23 mouse cellular contexts compared by ENCODE assay signal in genomic region chr7:105574537-105574936, GRCm38 (mm10). TPM values are rescaled to one million over a fixed set of nuclear protein-coding genes. Genes with fewer than 3 reads are reported as not detected.
DNase-seq lines count a peak whose midpoint lies in the region; TF ChIP-seq lines count a peak whose summit lies in the region.
"Had no signal": no experiment of that assay in that cellular context is flagged by ENCODE, and none has a peak within 500 bp of the region (broad histone marks: within the 10 kb centered on the region; RNA-seq: fewer than 3 reads in every experiment).

No protein-coding gene starts in this region.

- peak overlapping the region; percentile 80 for H3K27ac ChIP-seq in layer of hippocampus, adult 2 months
- H3K27ac ChIP-seq in olfactory bulb, adult 2 months (ENCODE audit: insufficient read depth, low read depth, low read length): 0 out of 2 replicates have a peak overlapping the region, but pooled peaks have one; percentile 24
- H3K27ac ChIP-seq: embryonic facial prominence, embryonic 15.5 days; forebrain, embryonic 10.5 days; forebrain, embryonic 15.5 days; gastrocnemius, adult 2 months; hindbrain, embryonic 10.5 days; hindbrain, embryonic 14.5 days; intestine, embryonic 15.5 days had no signal

- TF ChIP-seq CTCF in layer of hippocampus, adult 2 months (conservative IDR thresholded peaks at IDR 0.05): no peak
- no peak for TF ChIP-seq CTCF in olfactory bulb, adult 2 months (IDR thresholded peaks at IDR 0.05; ENCODE audit: insufficient read depth, low read depth, low read length)

- 84% methylated on average over 4 of the region's 4 CpGs for WGBS in olfactory bulb, adult 2 months

- DNase-seq in cerebellum, postnatal 10 days: peak; percentile 17 to 26
- no peak for DNase-seq in cerebellum, adult 9-10 months
- DNase-seq in layer of hippocampus, adult 2 months (ENCODE audit: low spot score in 2 of 2): no peak
- no peak for DNase-seq in layer of hippocampus, adult 18-20 months (ENCODE audit: low spot score in 2 of 2)
- peak; percentile 75 for DNase-seq in brain, adult 2 months (ENCODE audit: low read depth, low spot score)
- DNase-seq: adrenal gland, postnatal 14 days; cerebellum, adult 9-11 months; embryo, embryonic 11 days; gastrocnemius, adult 2 months; gastrocnemius, postnatal 25 days had no signal

- TF ChIP-seq POLR2A in olfactory bulb, adult 2 months (IDR thresholded peaks at IDR 0.05; ENCODE audit: insufficient read depth, low read depth, low read length): no peak

- no peak overlapping the region for H3K4me3 ChIP-seq in layer of hippocampus, adult 2 months
- H3K4me3 ChIP-seq in olfactory bulb, adult 2 months (ENCODE audit: insufficient read depth, low read depth, low read length): no peak overlapping the region
- H3K4me3 ChIP-seq: embryonic facial prominence, embryonic 15.5 days; erythroblast, embryonic 14.5 days; forebrain, embryonic 10.5 days; forebrain, embryonic 15.5 days; gastrocnemius, adult 2 months; heart, embryonic 12.5 days; hindbrain, embryonic 10.5 days; intestine, embryonic 15.5 days had no signal

- H3K4me1 ChIP-seq in olfactory bulb, adult 2 months (ENCODE audit: control insufficient read depth, insufficient read depth, low read length): peaks cover 36% of the 10 kb centered on the region

RNA-seq across cellular contexts. Expression of gene Apbb1, which starts 6.9 kb away (rescaled TPM):
- total RNA-seq in layer of hippocampus, adult 2 months (2021): 100 to 1,000 TPM; 360 to 370 TPM
- total RNA-seq in layer of hippocampus, adult 18-20 months (2021): 100 to 1,000 TPM; 382 to 388 TPM
- polyA plus RNA-seq in olfactory bulb, adult 2 months (2012; ENCODE audit: insufficient read depth, insufficient read length, low replicate concordance, missing spikeins): not detected in 2 replicates

RNA-seq across cellular contexts. Expression of gene Smpd1, which starts 20.4 kb away (rescaled TPM):
- total RNA-seq in layer of hippocampus, adult 2 months (2021): 10 to 100 TPM; 82.7 to 86.2 TPM
- 10 to 100 TPM; 83.8 to 89.3 TPM for total RNA-seq in layer of hippocampus, adult 18-20 months (2021)
- polyA plus RNA-seq in olfactory bulb, adult 2 months (2012; ENCODE audit: insufficient read depth, insufficient read length, low replicate concordance, missing spikeins): not detected in 2 replicates

RNA-seq across cellular contexts. Expression of gene Hpx, which starts 25.4 kb away (rescaled TPM):
- under 1 TPM in 1 of 2 experiments, not detected in 1; 0.23 TPM for total RNA-seq in layer of hippocampus, adult 2 months (2021)
- total RNA-seq in layer of hippocampus, adult 18-20 months (2021): under 1 TPM in 1 of 2 experiments, not detected in 1; 0.42 TPM
- not detected in 2 replicates for polyA plus RNA-seq in olfactory bulb, adult 2 months (2012; ENCODE audit: insufficient read depth, insufficient read length, low replicate concordance, missing spikeins)
- total RNA-seq: CH12.LX; gastrocnemius, adult 2 months; gastrocnemius, postnatal 25 days; granulocyte monocyte progenitor cell, adult 5-6 weeks; heart, postnatal 25 days had no signal
- polyA plus RNA-seq: activated CD4-positive, CD25-positive, alpha-beta regulatory T cell, adult 4 months; erythroblast, embryonic 14.5 days; hindbrain, embryonic 14.5 days had no signal

RNA-seq across cellular contexts. Expression of gene Trim3, which starts 58.8 kb away (rescaled TPM):
- total RNA-seq in layer of hippocampus, adult 2 months (2021): 100 to 1,000 TPM; 140 to 142 TPM
- total RNA-seq in layer of hippocampus, adult 18-20 months (2021): 100 to 1,000 TPM; 122 to 136 TPM
- not detected in 2 replicates for polyA plus RNA-seq in olfactory bulb, adult 2 months (2012; ENCODE audit: insufficient read depth, insufficient read length, low replicate concordance, missing spikeins)

Comparison
In these comparisons a context has a peak if more than half of its experiments do, and no peak if none do; other contexts are left out.
1. DNase-seq: peak in cerebellum, postnatal 10 days (2 of 2) and brain, adult 2 months (single experiment); none in cerebellum, adult 9-10 months (single experiment), layer of hippocampus, adult 2 months (0 of 2) and layer of hippocampus, adult 18-20 months (0 of 2).